Mouse (Mus musculus) adrenal gland, adult 2 months (tissue): ENCODE measurements around the gene Ptprf. TPM values are rescaled to one million over a fixed set of nuclear protein-coding genes. Genes with fewer than 3 reads are reported as not detected.

Experiments
- DNase-seq: peaks from one replicate; pipeline ENCODE4 v3.0.0; 2021
- long read RNA-seq: library from polyadenylated mRNA; stranded (forward); transcript quantifications from one replicate; pipeline ENCODE4 v2.0.0, GENCODE M21; 2021
- polyA plus RNA-seq: library from polyadenylated mRNA; depleted of rRNA; stranded (reverse); fragments of >200 nt; gene quantifications from 2 replicates; pipeline ENCODE4 v1.2.3, GENCODE M21; 2012; rRNA removed
- total RNA-seq, 2 experiments: library from RNA; stranded (reverse); gene quantifications; 2 replicates each; pipeline ENCODE4 v1.2.3; 2021

Ptprf gene
- total RNA-seq (10 to 100 TPM; 34.9 to 87.8 TPM), polyA plus RNA-seq (43.2 and 43.3 TPM in 2 replicates)
- long read RNA-seq, full-length matches to known transcripts: 1 of 17 reads
- long read RNA-seq, partial matches to known transcripts: 13 of 17 reads
- long read RNA-seq, other reads (novel, unspliced or antisense): 3 of 17 reads

GRCm38 (mm10) chr4:118291231-118291630, at the start of gene Ptprf:
Gene Ptprf (minus strand): TSS chr4:118291405.
- peak; percentile 83 for DNase-seq

GRCm38 (mm10) chr4:118336658-118337057, 45.5 kb upstream of the Ptprf start:
- DNase-seq: peak; percentile 61

DNA sequence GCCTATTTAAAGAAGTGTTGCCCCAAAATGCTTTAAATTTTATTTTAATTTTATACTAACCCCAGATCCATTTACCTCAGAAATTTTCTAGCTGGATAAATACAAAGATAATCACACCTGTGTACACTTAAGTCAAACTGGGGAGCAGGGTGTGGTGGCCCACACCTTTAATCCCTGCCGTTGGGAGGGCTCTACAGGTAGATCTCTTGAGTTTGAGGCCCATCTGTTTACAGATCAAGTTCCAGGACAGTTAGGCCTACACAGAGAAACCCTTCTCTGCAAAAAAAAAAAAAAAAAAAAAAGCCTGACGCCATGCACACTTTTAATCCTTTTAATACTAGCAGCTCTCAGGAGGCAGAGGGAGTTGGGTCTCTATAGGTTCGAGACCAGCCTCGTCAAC, 44.8 kb upstream of the Ptprf start:
- no peak for DNase-seq

DNA sequence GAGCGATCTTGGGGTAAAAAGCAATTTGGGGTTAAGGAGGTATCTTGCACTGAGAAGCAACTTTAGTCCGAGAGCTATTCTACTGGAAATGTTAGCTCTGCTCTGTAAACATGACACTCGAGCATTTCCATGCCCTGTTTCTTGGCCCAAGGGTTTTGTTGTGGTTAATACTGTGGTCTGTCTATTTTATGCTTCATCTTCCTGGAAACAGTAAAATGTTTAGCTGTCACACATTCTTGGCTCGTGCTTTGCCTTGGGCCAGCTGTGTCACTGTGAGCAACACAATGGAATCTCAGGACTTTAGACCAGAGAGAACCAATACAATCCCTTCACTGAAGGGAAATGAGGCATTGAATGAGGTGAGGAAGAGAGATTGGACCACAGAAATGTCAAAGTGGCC, 40.6 kb upstream of the Ptprf start:
- peak; percentile 10 for DNase-seq

DNA sequence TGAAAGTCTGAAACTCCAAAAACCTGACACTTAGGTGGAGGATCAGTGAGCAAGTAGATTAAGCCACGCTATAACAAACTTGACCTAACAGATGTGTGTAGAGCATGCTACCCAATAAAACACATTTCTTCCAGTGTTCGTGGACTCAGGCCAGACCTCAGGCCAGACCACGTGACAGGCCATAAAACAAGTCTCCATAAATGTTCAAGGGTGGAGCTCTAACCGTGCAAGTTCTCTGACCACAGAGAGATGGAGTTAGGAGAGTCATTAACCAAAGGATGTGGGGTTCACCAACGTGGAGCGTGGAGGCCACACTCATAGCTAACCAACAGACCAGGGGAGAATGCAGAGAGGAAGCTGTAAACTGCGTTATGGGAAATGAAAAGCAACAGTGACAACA, 35.3 kb upstream of the Ptprf start:
- no peak for DNase-seq

- no peak for DNase-seq
Observed at GRCm38 (mm10) chr4:118320636-118321035, 29.4 kb upstream of the Ptprf start.

DNA sequence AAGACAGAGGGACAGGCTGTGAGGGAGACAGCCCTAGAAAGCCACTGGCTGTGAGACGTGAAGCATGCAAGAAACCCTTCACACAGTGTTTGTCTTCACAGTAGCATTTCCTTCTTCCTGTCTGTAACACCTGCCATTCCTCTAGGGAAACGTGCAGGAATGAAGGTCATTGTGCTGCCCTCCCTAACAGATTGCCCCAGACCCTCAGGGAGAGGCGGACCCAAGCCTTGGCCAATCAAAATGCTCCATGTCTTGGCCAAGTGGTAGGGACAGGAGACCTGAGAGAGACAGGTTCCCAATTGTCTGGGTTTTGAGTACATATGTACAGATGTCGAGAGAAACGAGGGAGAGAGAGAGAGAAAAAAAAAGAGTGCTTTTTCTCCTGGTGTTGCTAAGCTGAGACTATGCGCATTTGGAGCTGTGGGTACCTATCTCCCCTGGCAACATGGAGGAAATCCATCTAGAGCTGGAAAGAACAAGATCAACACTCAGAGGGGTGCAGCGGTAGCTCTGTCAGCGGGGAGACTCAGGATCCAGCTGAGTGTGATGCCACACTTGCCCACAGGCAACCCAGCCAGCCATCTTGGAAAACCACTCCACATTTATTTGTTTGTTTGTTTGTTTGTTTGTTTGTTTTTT, 28.6 kb upstream of the Ptprf start:
- no peak for DNase-seq

DNA sequence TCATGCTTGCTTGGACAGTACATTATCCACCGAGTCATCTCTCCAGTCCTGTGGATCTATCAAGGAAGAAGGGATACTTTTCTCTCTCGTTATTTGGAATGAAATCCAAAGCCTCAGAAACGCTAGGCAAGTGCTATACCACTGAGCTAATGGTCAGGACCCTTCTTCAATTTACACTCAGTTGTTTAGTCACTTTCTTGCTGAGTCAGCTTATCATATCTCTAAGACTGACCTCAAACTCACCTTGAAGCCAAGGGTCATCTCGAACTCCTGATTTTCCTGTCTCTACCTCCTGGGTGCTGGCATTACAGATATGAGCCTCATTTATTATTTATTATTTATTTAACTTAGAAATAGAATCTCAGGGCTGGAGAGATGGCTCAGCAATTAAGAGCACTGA, 25.5 kb upstream of the Ptprf start:
- DNase-seq: no peak

DNA sequence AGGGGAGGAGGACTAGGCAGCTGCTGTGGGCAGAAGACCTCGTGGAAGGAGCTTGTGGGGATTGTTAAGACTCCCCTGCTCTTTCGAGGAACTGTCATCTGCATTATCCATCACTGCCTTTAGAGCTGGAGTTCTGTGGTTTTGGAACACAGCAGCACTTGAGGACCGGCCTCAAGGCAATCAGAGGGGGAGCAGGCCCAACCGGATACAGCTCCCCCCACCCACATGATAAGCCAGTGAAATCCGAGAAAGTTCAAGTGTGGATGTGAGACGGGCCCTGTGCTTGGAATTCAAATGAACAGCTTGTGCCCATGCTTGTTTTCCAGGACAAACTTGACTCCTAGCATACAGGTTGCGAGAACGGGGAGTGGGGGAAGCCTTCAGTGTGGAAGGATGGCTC, 24.1 kb upstream of the Ptprf start:
- no peak for DNase-seq

GRCm38 (mm10) chr4:118310461-118310860, 19.3 kb upstream of the Ptprf start:
- no peak for DNase-seq

DNA sequence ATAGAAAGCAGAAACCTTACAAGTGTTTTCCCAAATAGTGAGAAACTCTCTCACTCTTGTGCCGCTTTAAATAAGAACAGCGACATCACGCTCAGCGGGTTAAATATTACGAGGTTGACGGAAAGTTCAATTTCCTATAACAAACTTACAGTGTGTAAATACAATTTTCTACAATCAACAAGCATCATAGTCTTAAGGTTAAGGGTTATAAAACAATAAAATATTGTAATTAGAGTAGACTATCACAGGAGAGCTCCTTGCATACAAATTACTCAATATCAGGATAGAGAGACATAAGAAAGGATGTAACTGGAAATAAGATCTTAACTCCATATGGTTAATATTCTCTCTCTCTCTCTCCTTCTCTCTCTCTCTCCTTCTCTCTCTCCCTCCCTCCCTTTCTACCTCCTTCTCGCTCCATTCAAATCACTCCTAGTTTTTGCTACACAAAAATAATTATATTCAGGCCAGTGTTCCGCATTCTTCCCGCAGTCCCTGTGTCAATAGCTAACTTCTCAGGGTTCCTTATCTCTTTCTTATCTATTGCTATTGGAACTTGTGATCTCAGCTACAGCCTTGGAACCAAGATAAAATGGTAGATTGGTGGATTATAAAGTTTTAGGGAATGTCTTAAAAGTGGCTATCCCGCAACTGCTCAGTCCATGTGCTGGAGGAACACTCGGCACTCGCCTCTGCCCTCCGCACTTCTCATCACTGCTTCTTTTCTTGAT, 16.5 kb upstream of the Ptprf start:
- DNase-seq: no peak

GRCm38 (mm10) chr4:118306113-118306696, 15.0 kb upstream of the Ptprf start:
- no peak for DNase-seq

DNA sequence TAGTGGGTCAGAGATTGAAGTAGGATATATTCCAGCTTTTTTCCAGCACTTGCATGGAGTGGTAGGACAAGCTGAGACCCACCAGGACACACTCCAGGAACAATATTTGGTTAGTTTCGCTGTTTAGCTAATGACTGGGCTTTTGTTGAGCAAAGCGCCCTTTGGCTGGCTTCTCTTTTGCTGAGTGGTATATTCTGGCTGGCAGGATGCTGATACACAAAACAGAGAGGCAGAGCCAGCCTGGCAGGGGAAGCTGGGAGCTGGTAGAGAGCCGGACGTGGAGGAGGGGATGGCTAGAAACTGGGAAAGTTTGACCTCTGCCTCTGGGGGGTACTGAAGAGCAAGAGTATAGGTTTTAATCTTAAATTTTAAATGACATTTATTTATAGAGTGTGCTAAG, 13.8 kb upstream of the Ptprf start:
- no peak for DNase-seq

DNA sequence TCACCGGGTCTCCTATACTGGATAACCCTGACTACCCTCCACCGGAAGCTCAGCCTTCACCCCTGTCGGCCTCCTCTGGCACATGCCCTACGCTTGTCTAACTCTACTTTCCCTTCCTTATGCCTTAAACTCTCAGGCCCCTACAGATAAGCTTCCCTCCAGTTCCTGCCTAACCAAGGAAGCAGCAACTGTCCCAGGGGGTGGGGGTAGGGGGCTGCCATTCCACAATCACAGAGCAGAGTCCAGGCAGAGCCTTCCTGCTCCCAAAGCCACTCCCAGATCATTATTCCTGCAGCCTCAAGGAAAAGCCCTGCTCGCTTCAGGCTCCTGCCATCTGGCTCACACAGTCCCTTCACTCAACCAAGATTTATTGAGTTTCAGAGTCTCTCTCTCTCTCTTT, 6.6 kb upstream of the Ptprf start:
- DNase-seq: no peak

GRCm38 (mm10) chr4:118295651-118296561, 4.7 kb upstream of the Ptprf start:
- peak; percentile 62 for DNase-seq

DNA sequence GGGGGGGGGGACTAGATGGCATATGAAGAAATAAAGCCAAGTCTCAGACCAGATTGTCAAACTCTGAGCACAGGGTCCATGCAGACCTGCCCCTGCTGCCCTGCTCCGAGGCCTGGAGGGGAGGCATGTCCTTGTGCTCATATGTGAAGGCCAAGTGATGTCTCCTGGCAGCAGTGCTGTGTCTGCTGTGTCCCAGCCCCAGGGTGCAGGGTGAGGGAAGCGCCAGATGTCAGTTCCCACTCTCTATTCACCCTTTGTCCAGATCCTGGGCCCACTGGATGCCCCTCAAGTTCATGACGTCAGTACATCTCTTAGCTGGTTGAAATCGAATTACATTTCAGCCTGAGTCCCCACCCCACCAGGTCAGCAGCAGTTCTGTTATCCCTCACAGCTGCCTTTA, 3.6 kb upstream of the Ptprf start:
- no peak for DNase-seq

DNA sequence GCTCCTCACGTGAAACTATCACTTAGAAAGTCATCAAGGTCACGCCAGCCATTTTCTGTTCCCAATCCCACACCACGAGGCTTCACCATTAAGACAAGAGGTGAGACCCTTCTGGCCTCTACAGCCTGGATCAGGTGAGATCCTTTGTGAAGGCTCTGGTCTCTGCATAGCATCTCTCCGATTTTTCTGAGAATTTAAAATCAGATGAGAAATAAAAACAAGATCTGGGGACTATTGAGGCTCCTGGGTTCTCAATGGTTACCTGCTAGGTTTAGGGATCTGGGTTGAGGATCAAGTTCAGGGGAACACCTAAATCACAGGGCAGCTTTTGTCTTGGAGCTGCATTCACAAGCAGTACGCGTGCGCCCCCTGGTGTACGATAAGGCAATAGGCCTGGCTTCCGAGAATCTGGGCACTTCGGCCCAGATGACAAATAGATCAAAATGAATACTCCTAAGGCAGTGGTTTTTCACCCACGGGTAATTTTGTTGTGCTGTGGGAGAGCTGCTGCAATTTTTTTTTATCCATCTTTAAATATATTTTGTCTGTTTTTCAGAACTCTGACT, 1.6 kb upstream of the Ptprf start:
- peak; percentile 82 for DNase-seq

- DNase-seq: peak; percentile 76
Observed at GRCm38 (mm10) chr4:118290416-118291030, 682 bp downstream of the Ptprf start.

- DNase-seq: no peak
Observed at GRCm38 (mm10) chr4:118289960-118290415, 1.2 kb downstream of the Ptprf start.

- no peak for DNase-seq
Observed at GRCm38 (mm10) chr4:118289266-118289665, 1.9 kb downstream of the Ptprf start.

- DNase-seq: no peak
Observed at GRCm38 (mm10) chr4:118288531-118288930, 2.7 kb downstream of the Ptprf start.
